Mouse (Mus musculus) lung, embryonic 16.5 days (tissue): ENCODE results near the gene Safb2. TPM values are rescaled to one million over a fixed set of nuclear protein-coding genes. Genes with fewer than 3 reads are reported as not detected.

Source experiments
- ATAC-seq: fragments of 200-750 bp; cut with Nextera tagmentation; 2 replicates; pipeline ENCODE4 v1.8.0; 2017; ENCODE audit warnings: low read depth, mild to moderate bottlenecking, moderate library complexity
- H3K27ac ChIP-seq: fragments of 300-500 bp; sonication (generic); 2 replicates; pipeline ENCODE4 v1.5.1; 2014; ENCODE audit warnings: mild to moderate bottlenecking, control low read depth, low read length
- H3K27me3 ChIP-seq: fragments of 300-500 bp; sonication (generic); 2 replicates; pipeline ENCODE4 v1.6.1; 2014; ENCODE audit warnings: low read depth, low read length, mixed read lengths; ENCODE audit not compliant: control insufficient read depth, insufficient read depth
- H3K36me3 ChIP-seq: fragments of 300-500 bp; sonication (generic); 2 replicates; pipeline ENCODE4 v1.6.1; 2014; ENCODE audit warnings: low read length; ENCODE audit not compliant: control insufficient read depth, insufficient read depth
- H3K4me1 ChIP-seq: fragments of 300-500 bp; sonication (generic); replicated peaks from 2 replicates; pipeline ENCODE4 v1.6.1; 2014; ENCODE audit warnings: low read length, mixed read lengths; ENCODE audit not compliant: control insufficient read depth, insufficient read depth
- H3K4me2 ChIP-seq: fragments of 300-500 bp; sonication (generic); 2 replicates; pipeline ENCODE4 v1.6.1; 2014; ENCODE audit warnings: low read depth, low read length, control low read depth
- H3K4me3 ChIP-seq: fragments of 300-500 bp; sonication (generic); 2 replicates; pipeline ENCODE4 v1.5.1; 2014; ENCODE audit warnings: mild to moderate bottlenecking, low read length, control low read depth
- H3K9ac ChIP-seq: fragments of 300-500 bp; sonication (generic); 2 replicates; pipeline ENCODE4 v1.6.1; 2014; ENCODE audit warnings: low read length, control low read depth
- H3K9me3 ChIP-seq: fragments of 300-500 bp; sonication (generic); 2 replicates; pipeline ENCODE4 v1.6.1; 2016; ENCODE audit warnings: low read length; ENCODE audit not compliant: control insufficient read depth
- WGBS: fragments of 180-500 bp; shearing (Covaris S2); extraction: QIAGEN DNeasy Blood & Tissue Kit; methylation state at CpG from one replicate; pipeline ENCODE4 v1.1.7; 2014; 5-methylcytosine and 5-hydroxymethylcytosine counted together
- polyA plus RNA-seq: library from polyadenylated mRNA; unstranded; fragments of >200 nt; fragmentation: Nextera tagmentation; extraction: Ambion mirVana; gene quantifications from 2 replicates; pipeline ENCODE4 v1.2.1, GENCODE M21; 2015

Gene Safb2
- polyA plus RNA-seq, 1 experiment from 2014 or later = 74.8 TPM

DNA sequence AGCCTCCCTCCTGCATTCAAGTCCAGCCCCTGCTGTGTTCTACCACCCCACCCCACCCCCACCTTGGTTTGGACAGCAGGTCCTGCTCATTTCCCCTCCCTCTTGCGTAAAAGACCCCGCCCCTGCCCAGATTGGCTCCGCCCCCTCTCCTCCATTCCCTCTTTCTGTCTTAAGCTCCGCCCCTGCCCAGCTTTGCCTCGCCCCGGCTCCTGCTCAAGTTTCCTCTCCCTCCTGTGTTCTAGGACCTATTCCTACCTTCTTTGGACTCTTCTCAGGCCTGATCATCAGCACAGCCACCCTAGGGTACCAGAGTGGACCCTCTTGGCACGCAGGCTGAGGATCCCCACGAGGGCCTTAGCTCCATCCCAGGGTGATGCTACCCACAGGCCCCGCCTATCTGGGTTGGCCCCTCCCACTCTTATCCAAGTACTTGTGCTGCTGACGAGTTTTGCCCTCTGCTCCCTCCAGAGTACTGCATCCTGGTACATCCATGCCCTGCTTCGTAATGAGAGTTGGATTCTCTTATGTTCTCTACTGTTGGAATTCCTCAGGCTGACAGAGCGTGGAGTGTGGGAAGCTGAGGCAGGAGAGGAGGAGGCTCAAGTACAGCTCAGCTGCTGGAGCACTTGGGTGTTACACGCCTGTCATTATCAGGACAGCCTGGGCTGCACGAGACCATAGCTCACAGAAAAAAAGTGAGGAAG lies 27.6 kb upstream of the Safb2 start:
- Histone ChIP-seq H3K36me3 (peaks cover 17% of the 10 kb centered on the region; the same call in 1 of the 2 replicates), H3K9me3 (no peaks in the 10 kb centered on the region), H3K4me1 (peaks cover 37% of the 10 kb centered on the region), H3K4me3 (0 out of 2 replicates have a peak overlapping the region, but pooled peaks have one; percentile 9), H3K27me3 (no peaks in the 10 kb centered on the region), H3K27ac (no peak overlapping the region), H3K9ac (0 out of 2 replicates have a peak overlapping the region, but pooled peaks have one; percentile 31), H3K4me2 (no peak overlapping the region)
- 17% methylated on average over 14 of the region's 14 CpGs for WGBS
- ATAC-seq = no peak

- H3K27me3 ChIP-seq = no peaks in the 10 kb centered on the region
- H3K4me3 ChIP-seq = no peak overlapping the region
- 65% methylated on average over 2 of the region's 2 CpGs for WGBS
- H3K27ac ChIP-seq = no peak overlapping the region
- no peaks in the 10 kb centered on the region for H3K9me3 ChIP-seq
- ATAC-seq = no peak
- H3K36me3 ChIP-seq = peaks cover 21% of the 10 kb centered on the region
- H3K4me2 ChIP-seq = no peak overlapping the region
- H3K9ac ChIP-seq = no peak overlapping the region
- peaks cover 37% of the 10 kb centered on the region for H3K4me1 ChIP-seq
Measured at GRCm38 (mm10) chr17:56611323-56611722, 26.9 kb upstream of the Safb2 start.

GRCm38 (mm10) chr17:56609452-56610171 lies 25.2 kb upstream of the Safb2 start, which contains the start of gene 2410015M20Rik:
Gene 2410015M20Rik, minus strand, starts transcription at chr17:56609771.
- peak within 1 kb of the TSS; percentile 80 for H3K27ac ChIP-seq
- H3K9ac ChIP-seq = peak within 1 kb of the TSS; percentile 82
- H3K4me3 ChIP-seq = peak within 1 kb of the TSS; percentile 68
- H3K4me2 ChIP-seq = peak within 1 kb of the TSS; percentile 77
- H3K27me3 ChIP-seq = no peaks in the 10 kb centered on the region
- peaks cover 31% of the 10 kb centered on the region for H3K4me1 ChIP-seq
- H3K9me3 ChIP-seq = no peaks in the 10 kb centered on the region
- peaks cover 30% of the 10 kb centered on the region for H3K36me3 ChIP-seq
- WGBS = under 1% methylated on average over 44 of the region's 44 CpGs
- peak; percentile 91 for ATAC-seq

- Histone ChIP-seq H3K4me1 (peaks cover 26% of the 10 kb centered on the region), H3K27ac (no peak overlapping the region; the same call in 1 of the 2 replicates), H3K4me3 (peak overlapping the region; percentile 68), H3K27me3 (no peaks in the 10 kb centered on the region), H3K9me3 (no peaks in the 10 kb centered on the region), H3K4me2 (peak overlapping the region; percentile 61), H3K36me3 (peaks cover 35% of the 10 kb centered on the region), H3K9ac (peak overlapping the region; percentile 82)
- 42% methylated on average over 5 of the region's 5 CpGs for WGBS
- ATAC-seq = no peak
Measured at GRCm38 (mm10) chr17:56608699-56609098, 24.3 kb upstream of the Safb2 start.

GRCm38 (mm10) chr17:56607521-56608062 lies 23.2 kb upstream of the Safb2 start:
- H3K4me1 ChIP-seq = peaks cover 26% of the 10 kb centered on the region
- H3K9me3 ChIP-seq = no peaks in the 10 kb centered on the region
- H3K27me3 ChIP-seq = no peaks in the 10 kb centered on the region
- WGBS = 67% methylated on average over 3 of the region's 3 CpGs
- H3K36me3 ChIP-seq = peaks cover 46% of the 10 kb centered on the region
- no peak overlapping the region for H3K27ac ChIP-seq
- no peak for ATAC-seq
- no peak overlapping the region; the same call in 1 of the 2 replicates for H3K9ac ChIP-seq
- H3K4me3 ChIP-seq = no peak overlapping the region
- H3K4me2 ChIP-seq = no peak overlapping the region

- H3K4me2 ChIP-seq = no peak overlapping the region
- H3K27ac ChIP-seq = no peak overlapping the region
- H3K27me3 ChIP-seq = no peaks in the 10 kb centered on the region
- no peak for ATAC-seq
- peaks cover 64% of the 10 kb centered on the region for H3K36me3 ChIP-seq
- no peaks in the 10 kb centered on the region for H3K9me3 ChIP-seq
- 84% methylated on average over 9 of the region's 9 CpGs for WGBS
- H3K9ac ChIP-seq = no peak overlapping the region
- H3K4me1 ChIP-seq = peaks cover 15% of the 10 kb centered on the region
- H3K4me3 ChIP-seq = no peak overlapping the region
Measured at GRCm38 (mm10) chr17:56605431-56605830, 21.0 kb upstream of the Safb2 start.

- no peaks in the 10 kb centered on the region for H3K27me3 ChIP-seq
- no peak for ATAC-seq
- 88% methylated on average over 3 of the region's 3 CpGs for WGBS
- no peaks in the 10 kb centered on the region for H3K9me3 ChIP-seq
- H3K4me3 ChIP-seq = no peak overlapping the region
- H3K9ac ChIP-seq = no peak overlapping the region
- no peak overlapping the region for H3K27ac ChIP-seq
- no peak overlapping the region for H3K4me2 ChIP-seq
- peaks cover 74% of the 10 kb centered on the region for H3K36me3 ChIP-seq
- peaks cover 11% of the 10 kb centered on the region for H3K4me1 ChIP-seq
Measured at GRCm38 (mm10) chr17:56604422-56604821, 20.0 kb upstream of the Safb2 start.

DNA sequence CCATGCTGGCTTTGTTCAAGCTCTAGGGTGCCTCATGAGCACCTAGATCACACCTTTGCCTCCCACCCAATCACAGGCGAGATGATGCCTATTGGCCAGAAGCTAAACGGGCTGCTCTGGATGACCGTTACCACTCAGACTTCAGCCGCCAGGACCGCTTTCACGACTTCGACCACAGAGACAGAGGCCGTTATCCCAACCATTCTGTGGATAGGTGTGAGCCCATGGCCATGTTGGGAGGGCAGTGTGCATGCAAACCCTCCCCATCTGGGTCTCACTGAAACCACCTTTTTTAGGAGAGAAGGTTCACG lies 19.6 kb upstream of the Safb2 start:
- no peaks in the 10 kb centered on the region for H3K9me3 ChIP-seq
- H3K9ac ChIP-seq = no peak overlapping the region
- no peak overlapping the region for H3K4me3 ChIP-seq
- no peaks in the 10 kb centered on the region for H3K27me3 ChIP-seq
- ATAC-seq = no peak
- H3K36me3 ChIP-seq = peaks cover 77% of the 10 kb centered on the region
- WGBS = 88% methylated on average over 9 of the region's 9 CpGs
- no peak overlapping the region for H3K27ac ChIP-seq
- H3K4me1 ChIP-seq = peaks cover 11% of the 10 kb centered on the region
- no peak overlapping the region for H3K4me2 ChIP-seq
